Mouse (Mus musculus) urinary bladder, adult 2 months (tissue): Measurements from ENCODE around the gene Hist1h4a. TPM values are rescaled to one million over a fixed set of nuclear protein-coding genes. Genes with fewer than 3 reads are reported as not detected.
"Not testable (repeated sequence)": the region's sequence is repeated elsewhere in the genome, so short reads cannot be mapped to it uniquely, and the experiment has no call there.

Experiments used
- DNase-seq: peaks from one replicate; pipeline ENCODE4 v3.0.0; 2022; ENCODE audit warnings: low spot score
- polyA plus RNA-seq: library from polyadenylated mRNA; depleted of rRNA; stranded (reverse); fragments of >200 nt; gene quantifications from 2 replicates; pipeline ENCODE4 v1.2.3, GENCODE M21; 2012; rRNA removed

Gene Hist1h4a
- polyA plus RNA-seq, result 0.48 and 1.2 TPM in 2 replicates

DNA sequence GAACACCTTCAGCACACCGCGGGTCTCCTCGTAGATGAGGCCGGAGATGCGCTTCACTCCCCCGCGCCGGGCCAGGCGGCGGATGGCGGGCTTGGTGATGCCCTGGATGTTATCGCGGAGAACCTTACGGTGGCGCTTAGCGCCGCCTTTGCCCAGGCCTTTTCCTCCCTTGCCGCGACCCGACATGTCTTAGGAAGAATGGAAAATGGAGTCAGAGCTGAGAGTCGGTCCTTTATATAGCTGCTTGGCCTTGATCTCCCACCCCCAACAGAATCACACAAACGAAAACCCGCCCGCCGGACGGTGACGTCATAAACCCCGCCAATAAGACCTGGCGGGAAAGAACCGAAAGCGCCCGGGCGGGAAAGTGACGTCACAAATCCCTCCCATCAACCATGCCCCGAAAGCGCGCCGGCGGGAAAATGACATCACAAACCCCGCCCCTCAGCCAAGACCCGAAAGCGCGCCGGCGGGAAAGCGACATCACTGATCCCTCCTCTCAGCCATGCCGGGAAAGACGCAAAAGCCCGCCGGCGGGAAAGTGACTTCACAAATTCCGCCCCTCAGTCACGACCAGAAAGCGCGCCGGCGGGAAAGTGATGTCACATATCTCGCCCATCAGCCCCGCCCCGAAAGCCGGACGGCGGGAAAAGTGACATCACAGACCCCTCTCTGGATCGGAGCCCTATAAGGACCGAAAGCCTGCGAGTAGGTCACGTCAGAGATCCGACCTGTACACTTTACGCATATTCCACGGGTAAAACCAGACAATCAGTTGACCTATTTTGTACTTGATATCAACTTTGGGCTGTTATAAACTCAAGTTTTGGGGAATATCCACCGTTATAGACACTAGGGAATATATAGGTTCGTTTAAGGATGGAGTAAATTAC is at the start of gene Hist1h4a:
Gene Hist1h4a (minus strand): TSS at position 259 of the 893 bp plus-strand sequence.
- peak; percentile 86 for DNase-seq

DNA sequence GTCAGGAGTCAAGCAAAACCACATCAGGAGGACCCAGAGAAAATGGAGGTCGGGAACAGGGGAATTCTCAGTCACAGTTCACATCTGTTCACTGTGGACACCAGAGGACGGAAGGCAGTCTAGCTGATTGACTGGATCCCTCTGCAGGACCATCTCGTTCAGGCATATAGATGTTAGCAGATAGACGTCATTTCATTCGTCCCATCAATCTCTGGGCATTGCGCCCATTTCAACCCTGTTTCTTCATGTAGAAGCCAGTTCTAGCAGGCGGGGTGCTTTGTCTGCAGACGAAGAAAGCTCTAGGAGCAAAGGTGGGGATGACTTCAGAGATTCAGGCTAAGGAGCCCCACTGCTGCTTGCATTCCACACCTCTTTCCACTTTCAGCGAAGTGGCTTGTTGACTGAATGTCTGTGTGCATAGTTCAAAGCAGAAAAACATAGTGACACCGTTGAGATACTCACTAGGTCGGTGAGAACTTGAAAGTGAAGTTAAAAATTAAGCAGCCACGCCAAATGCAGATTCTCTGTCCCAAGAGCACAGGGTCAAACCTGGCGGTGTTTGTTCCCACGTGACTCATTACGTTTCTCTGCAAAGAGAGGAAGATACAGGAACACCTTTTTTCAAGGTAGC is 45.5 kb upstream of the Hist1h4a start, which contains the start of gene Slc17a2:
Gene Slc17a2 (plus strand): TSS at position 572 of the 631 bp plus-strand sequence.
- DNase-seq, result no peak

DNA sequence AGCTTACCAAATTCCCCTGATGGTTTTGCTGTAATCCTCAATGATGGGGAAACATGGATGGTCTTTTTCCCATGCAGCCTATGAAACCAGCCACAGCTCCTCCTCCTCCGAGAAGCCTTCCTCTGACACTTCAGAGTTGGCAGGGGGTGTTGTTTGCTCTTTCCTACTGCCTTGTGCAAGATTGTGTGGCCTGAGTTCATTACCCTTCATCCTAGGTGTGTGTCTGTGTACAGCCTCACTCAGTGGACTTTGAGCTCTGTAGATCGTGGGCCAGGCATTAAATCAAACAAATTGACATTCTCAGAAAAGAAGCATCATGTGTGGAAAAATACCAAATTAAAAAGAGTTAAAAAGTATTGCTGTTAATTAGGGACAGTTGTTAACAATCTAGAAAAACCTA is 43.5 kb upstream of the Hist1h4a start:
- DNase-seq, result no peak

DNA sequence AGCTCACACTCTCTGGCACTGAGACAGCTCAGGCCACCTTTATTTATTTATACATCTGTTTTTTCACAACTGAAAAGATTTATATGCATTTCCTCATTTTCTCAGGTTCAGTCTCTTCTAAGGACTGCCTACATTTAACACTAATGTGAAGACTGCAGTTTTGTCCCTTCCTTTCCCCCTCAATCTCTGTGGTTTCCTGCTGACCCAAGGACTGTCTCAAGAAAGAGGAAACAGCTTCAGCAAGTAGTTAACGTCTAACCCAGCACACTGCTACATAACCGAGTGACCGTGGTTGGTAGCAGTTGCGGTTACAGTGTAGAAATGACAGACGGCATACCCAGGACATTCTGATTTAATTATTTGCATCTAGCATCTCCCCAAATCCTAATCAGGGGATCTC is 38.4 kb upstream of the Hist1h4a start:
- DNase-seq, result no peak

DNA sequence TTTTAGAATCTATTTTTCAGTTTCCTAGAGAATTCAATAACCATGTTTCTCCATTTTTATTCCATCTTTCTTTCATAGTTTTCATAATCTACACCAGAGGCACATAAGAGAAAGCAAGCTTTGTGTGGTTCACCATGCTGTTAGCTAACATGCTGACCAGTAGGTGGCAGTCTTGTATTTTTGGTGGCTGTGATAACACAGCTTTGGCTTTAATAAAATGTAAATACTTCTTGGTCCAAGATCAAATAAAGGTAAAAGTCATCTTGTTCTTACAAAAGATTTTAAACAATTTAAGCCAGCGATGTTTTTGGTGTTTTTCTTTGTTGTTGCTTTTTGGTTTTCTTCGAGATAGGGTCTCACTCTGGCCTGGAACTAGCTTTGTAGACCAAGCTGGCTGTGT is 31.5 kb upstream of the Hist1h4a start:
- DNase-seq, result no peak

DNA sequence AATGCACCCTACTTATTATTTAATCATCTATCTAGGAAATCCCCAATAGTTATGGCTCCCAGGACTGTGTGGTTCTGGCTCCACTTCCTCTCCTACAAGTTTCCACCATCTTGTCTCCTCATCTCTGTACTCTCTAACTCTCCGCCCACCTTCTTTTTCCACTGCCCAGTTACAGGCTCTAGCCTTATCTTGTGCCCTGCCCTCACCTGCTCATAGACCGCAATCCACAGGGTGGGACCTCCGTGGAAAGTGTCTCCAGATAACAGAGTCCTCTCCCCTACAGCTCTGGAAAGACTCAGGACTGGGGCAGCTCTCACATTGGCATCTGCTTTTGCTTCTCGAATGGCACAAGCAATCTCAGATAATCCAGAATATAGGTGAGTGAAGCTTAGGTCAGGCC is 18.0 kb upstream of the Hist1h4a start:
- no peak for DNase-seq

DNA sequence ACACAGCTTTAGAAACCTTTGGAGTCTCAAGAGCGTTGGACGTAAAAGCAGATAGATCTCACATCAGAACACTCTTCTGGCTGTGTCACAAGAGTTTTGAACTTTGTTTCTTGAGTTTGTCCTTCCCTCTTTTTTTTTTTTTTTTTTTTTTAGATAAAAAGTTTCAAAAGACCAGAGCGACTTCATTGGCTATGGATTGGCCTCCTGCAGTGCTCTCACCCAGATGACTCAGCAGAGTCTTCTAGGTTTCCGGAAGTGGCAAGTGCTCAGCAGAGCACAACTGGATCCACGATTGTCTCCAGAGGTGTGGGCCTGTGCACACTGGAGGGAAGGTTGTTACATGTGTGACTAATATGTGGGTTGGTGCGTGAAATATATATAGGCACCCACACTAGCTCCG is 17.3 kb upstream of the Hist1h4a start:
- no peak for DNase-seq

DNA sequence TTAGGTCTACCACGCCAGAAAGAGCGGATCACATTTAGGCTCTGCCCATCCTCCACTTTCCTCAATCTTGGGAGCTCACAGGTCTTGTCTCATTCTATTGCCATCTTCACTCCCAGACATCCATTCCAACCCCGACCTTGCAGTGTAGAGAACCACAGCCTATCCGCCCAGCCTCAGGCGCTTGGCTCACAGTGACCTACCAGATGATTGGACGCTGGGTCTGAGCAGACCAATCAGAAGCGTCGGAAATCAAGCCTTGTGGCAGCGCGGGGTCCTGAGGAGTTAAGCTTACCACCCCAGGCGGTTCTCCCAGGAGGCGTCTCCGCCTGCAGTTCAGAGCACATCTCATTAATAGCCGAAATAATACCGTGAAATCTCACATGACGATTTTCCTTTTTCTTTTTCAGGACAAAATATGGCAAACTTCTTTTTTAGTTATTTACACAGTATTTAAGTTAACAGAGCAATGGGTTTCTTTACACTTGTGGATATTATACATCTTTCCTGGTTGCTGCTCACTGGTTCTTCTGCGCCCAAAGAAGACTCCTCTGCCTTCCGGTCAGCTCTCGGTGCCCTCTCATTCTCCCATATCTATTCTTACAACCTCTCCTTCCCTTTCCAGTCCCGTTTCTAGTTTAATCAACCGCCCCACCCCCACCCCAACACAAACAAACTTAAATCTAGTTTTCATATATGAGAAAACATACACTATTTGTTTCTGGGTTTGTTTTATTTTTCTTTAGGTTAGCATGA is 11.7 kb upstream of the Hist1h4a start:
- no peak for DNase-seq

DNA sequence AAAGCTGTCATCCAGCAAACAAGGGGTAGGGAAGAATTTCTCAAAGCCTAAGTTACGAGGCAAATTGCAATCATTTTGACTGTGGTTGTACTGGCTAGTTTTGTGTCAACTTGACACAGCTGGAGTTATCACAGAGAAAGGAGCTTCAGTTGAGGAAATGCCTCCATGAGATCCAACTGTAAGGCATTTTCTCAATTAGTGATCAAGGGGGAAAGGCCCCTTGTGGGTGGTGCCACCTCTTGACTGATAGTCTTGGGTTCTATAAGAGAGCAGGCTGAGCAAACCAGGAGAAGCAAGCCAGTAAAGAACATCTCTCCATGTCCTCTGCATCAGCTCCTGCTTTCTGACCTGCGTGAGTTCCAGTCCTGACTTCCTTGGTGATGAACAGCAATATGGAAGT is 8.6 kb upstream of the Hist1h4a start, which contains the start of gene Trim38:
Gene Trim38 (plus strand): TSS at position 301 of the 400 bp plus-strand sequence.
- DNase-seq, result not testable (repeated sequence)

DNA sequence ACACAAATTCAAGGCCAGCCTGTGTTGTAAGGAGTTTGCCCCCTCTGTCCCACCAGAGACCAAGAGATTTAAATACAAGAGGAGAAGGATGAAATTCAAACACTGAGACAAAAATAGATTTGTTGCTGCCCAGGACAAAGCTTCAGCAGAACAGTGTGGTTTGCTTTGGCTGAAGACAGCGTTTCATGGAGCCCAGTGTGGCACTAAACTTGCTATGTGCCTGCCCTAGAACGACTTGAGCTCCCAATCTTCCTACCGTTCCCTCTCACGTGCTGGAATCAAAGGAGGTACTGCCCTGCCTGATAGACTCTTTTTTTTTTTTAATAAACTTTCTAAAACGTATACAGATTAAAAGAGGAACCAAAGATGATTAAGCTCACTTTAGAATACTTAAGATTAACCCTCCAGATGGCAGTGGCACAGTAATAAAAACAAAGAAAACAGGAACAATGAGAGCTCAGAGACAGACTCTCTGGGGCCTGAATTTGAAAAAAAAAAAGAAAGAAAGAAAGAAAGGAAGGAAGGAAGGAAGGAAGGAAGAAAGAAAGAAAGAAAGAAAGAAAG is 7.9 kb upstream of the Hist1h4a start:
- DNase-seq, result no peak

DNA sequence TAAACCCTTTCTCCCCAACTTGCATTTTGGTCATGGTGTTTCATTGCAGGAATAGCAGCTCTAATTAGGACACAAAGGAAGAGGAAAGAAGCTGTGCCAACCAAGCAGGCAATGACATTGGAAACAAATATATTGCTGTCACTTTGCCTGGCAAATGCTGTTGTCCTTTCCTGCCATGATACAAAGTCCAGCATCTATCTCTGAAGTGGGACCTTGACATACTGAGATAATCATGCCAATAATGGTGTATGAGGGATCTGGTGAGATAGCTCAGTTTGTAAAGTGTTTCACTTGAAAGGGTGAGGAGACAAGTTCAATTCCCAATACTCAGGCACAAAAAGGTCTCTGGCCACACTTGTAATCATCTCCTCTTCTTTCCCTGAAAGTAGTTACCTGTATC is 5.7 kb upstream of the Hist1h4a start:
- no peak for DNase-seq

DNA sequence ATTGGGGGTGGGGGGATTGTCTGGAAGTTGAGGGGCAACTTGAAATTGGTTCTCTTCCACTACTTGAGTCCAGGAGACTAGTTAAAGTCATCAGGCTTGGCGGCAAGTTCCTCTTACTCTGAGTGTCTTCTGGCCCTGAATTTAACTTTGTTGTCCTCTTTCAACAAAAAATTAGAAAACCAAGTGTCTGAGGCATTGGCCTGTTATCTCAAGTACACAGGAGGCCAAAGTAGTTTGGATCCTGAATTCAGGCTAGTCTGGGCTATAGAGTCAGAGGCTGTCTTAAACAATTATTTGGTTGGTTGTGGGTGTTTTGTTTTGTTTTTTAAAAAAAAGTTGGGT is 4.1 kb upstream of the Hist1h4a start:
- DNase-seq, result no peak

DNA sequence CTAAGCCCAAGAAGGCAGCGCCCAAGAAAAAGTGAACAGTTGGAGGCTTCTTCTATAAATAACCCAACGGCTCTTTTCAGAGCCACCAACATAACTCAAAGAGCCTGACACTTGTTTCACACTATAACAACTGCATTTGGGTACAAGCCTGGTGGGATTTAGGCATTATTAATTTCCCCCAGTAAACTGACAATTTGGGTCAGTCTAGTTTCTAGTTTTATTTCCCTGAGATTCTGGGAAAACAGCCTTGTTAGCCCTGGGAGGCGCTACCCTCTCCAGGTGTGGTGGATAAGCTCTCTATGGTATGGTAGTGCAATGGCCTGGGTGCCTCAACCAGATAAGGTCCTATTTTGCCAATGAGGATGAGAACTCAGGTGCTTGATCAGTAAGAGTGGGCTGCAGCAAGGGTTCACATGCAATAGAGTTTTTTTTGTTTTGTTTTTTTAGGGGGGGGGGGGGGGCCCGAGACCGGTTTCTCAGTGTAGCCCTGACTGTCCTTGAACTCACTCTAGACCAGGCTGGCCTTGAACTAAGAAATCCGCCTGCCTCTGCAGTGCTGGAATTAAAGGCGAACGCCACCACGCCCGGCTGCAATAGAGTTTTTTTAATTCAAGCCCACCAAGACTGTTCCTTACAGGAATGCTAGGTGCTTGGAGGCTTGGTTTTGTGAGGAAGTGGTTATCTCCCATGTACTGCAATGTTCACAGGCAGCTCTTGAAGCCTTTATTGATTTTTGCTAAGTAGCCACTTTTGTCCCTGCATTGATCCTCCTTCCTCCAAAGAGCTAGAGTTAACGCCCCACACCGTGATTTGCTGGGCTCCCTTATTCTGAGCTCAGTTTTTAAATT is 3.5 kb upstream of the Hist1h4a start:
- no peak for DNase-seq

DNA sequence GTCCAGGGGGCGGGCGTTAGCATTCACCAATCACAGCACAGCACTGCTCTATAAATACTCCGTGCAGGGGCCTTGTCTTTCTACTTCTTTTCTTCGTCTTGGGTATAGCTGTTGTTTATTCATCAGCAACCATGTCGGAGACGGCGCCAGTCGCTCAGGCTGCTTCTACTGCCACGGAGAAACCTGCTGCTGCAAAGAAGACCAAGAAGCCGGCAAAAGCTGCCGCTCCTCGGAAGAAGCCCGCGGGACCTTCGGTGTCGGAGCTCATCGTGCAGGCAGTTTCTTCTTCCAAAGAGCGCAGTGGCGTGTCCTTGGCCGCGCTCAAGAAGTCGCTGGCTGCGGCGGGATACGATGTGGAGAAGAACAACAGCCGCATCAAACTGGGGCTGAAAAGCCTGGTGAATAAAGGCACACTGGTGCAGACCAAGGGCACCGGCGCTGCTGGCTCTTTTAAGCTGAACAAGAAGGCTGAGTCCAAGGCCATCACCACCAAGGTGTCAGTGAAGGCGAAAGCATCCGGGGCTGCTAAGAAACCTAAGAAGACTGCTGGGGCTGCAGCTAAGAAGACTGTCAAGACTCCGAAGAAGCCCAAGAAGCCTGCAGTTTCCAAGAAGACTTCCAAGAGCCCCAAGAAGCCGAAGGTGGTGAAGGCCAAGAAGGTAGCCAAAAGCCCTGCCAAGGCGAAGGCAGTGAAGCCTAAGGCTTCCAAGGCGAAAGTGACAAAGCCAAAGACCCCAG is 2.7 kb upstream of the Hist1h4a start, which contains the start of gene Hist1h1a:
Gene Hist1h1a (plus strand): TSS at position 81 of the 738 bp plus-strand sequence.
- peak; percentile 60 for DNase-seq

DNA sequence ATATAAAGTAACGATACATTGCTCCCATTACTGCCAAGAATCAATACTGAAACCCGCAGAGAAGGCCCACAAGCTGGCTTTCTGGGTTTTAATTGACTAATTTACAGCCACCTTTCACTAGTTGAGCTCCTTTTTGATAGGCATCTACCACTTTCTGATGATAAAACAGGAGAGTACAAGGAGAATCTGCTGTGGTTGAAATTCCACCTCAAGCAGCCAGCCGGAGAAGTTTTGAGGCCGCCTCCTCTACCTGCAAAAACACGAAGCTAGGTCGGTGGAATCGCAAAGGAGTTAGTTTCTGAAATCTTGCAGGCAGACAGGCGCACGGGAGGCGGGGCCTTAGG is 2.2 kb upstream of the Hist1h4a start:
- DNase-seq, result no peak

DNA sequence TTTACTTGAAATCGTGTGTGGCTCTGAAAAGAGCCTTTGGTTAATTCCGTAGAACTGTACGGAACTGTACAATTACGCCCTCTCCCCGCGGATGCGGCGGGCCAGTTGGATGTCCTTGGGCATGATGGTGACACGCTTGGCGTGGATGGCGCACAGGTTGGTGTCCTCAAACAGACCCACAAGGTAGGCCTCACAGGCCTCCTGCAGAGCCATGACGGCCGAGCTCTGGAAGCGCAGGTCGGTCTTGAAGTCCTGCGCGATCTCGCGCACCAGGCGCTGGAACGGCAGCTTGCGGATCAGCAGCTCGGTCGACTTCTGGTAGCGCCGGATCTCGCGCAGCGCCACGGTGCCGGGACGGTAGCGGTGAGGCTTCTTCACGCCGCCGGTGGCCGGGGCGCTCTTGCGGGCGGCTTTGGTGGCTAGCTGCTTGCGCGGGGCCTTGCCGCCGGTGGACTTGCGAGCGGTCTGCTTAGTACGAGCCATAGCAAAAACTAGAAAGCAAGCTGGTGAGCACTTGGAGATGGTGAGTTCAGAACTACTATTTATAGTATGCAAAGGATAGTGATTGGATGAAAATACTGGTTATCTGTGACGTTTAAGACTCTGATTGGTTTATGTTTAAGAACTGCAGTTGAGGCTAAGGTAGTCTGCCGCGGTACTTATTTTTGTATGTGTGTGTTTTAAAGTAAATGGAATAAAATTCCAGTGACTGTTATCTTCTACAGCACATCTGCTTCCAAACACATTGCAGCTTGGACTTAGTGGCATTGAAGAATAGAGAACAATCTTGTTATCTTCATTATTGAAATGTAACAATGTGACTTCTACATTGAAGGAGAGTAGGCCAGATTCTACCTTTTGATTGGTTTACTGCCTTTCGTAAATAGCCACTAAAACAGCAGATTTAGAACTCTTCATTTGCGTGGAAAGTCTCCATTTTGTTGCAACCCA is 1.1 kb upstream of the Hist1h4a start, which contains the start of gene Hist1h3a:
Gene Hist1h3a (minus strand): TSS at position 516 of the 951 bp plus-strand sequence.
- DNase-seq, result peak; percentile 42

DNA sequence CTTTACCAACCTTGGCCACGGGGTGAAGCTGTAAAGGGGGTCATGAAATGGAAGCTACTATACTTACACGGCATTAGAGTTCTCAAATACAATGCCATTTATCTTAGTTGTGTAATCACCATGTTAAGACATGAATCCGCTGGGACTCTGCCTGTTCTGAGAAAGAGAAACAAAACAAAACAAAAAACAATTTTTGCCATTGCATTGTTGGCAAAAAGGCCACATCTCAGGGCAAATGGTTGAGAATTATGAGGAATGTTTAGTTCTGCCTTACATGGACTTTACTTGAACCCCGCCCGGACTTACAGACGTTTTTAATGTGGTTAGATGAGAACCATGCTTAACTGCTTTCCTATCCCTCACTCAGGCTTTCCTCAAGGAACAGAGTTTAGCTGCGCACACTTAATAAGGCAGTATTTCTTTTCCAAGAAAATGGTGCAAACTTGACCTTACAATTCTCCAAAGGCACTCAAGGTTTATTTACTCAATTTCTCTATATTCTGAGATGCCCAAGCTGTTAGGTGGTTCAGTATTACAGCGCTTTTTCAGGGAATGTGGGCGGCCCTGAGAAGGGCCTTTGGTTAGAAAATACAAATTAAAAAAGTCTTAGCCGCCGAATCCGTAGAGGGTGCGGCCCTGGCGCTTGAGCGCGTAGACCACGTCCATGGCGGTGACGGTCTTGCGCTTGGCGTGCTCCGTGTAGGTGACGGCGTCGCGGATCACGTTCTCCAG is 624 bp downstream of the Hist1h4a start:
- DNase-seq, result no peak

DNA sequence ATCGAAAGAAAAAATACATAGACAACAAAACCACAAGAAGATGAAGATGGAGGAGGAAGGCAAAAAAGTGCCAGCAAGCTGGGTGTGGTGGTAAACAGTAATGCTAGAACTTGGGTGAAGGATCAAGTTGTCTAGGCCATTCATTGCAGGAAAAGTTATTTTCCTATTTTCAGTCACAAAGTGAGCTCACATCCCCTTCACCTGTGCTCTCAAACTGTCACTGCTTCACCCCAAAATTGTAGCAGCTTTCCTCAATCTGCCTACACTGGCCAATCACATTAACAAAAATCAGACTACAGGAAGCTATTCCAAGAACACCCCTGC is 1.2 kb downstream of the Hist1h4a start:
- no peak for DNase-seq
